In the genomic region with DNA sequence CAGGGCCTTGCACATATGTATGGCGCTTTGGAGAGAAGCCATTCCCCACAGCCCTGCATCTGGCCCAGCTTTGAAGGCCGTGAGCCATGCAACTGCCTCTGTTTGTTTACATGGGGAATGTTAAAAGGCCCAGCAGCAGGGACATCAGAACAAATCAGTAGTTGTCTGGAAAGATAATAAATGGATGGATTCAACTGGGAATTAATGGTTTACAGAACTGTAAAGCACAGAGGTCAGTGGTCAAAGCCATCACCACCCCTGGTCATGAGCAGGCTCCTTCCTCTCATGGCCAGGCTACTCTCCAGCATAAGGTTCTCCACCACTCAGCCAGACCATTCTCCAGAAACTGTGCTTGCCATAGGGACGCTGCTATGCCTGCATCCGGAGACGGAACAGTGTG, we compare ENCODE assay signal across 18 mouse cellular contexts. TPM values are rescaled to one million over a fixed set of nuclear protein-coding genes. Genes with fewer than 3 reads are reported as not detected.
DNase-seq lines count a peak whose midpoint lies in the region; ATAC-seq and TF ChIP-seq lines count a peak whose summit lies in the region.
"Had no signal": no experiment of that assay in that cellular context is flagged by ENCODE, and none has a peak within 500 bp of the region (broad histone marks: within the 10 kb centered on the region; RNA-seq: fewer than 3 reads in every experiment).

No protein-coding gene starts in this region.

- TF ChIP-seq CTCF in midbrain, postnatal 0 days (IDR thresholded peaks at IDR 0.05) = no peak
- TF ChIP-seq CTCF in stomach, postnatal 0 days (IDR thresholded peaks at IDR 0.05; ENCODE audit: low read depth) = no peak

- H3K36me3 ChIP-seq in erythroblast, embryonic 14.5 days (ENCODE audit: control insufficient read depth) = peaks cover 100% of the 10 kb centered on the region
- H3K36me3 ChIP-seq in midbrain, embryonic 14.5 days (ENCODE audit: control insufficient read depth, insufficient read depth, low read length) = peaks cover 18% of the 10 kb centered on the region; the same call in 1 of the 2 replicates
- peaks cover 9% of the 10 kb centered on the region; the same call in 1 of the 2 replicates for H3K36me3 ChIP-seq in midbrain, postnatal 0 days (ENCODE audit: insufficient read depth, low read length)
- H3K36me3 ChIP-seq in liver, embryonic 11.5 days (ENCODE audit: control insufficient read depth, insufficient read depth, low read length) = peaks cover 22% of the 10 kb centered on the region
- H3K36me3 ChIP-seq in stomach, postnatal 0 days (ENCODE audit: control insufficient read depth, insufficient read depth, low read length) = peaks cover 2% of the 10 kb centered on the region; the same call in 1 of the 2 replicates

- no peak overlapping the region for H3K9ac ChIP-seq in midbrain, embryonic 14.5 days (replicated peaks; ENCODE audit: low read length)
- H3K9ac ChIP-seq in midbrain, postnatal 0 days (replicated peaks; ENCODE audit: low read length, poor library complexity, severe bottlenecking) = no peak overlapping the region
- H3K9ac ChIP-seq in liver, embryonic 11.5 days (ENCODE audit: low read depth, low read length) = no peak overlapping the region
- H3K9ac ChIP-seq in stomach, postnatal 0 days (ENCODE audit: low read length) = 0 out of 2 replicates have a peak overlapping the region, but pooled peaks have one; percentile 18
- H3K9ac ChIP-seq: embryonic facial prominence, embryonic 15.5 days; forebrain, embryonic 12.5 days; heart, embryonic 13.5 days; lung, embryonic 15.5 days had no signal

- peak overlapping the region; percentile 16 for H3K4me3 ChIP-seq in erythroblast, embryonic 14.5 days (replicated peaks)
- H3K4me3 ChIP-seq in midbrain, embryonic 14.5 days (replicated peaks; ENCODE audit: low read depth, low read length) = no peak overlapping the region
- no peak overlapping the region for H3K4me3 ChIP-seq in midbrain, postnatal 0 days (ENCODE audit: low read depth, low read length)
- no peak overlapping the region for H3K4me3 ChIP-seq in liver, embryonic 11.5 days (ENCODE audit: low read depth, low read length)
- H3K4me3 ChIP-seq in stomach, postnatal 0 days (ENCODE audit: low read depth, low read length) = no peak overlapping the region
- H3K4me3 ChIP-seq: embryonic facial prominence, embryonic 15.5 days; forebrain, embryonic 12.5 days; heart, embryonic 13.5 days; lung, embryonic 15.5 days; megakaryocyte, embryonic 14.5 days had no signal

- H3K4me1 ChIP-seq in erythroblast, embryonic 14.5 days (ENCODE audit: control insufficient read depth) = peaks cover 98% of the 10 kb centered on the region
- peaks cover 60% of the 10 kb centered on the region for H3K4me1 ChIP-seq in midbrain, embryonic 14.5 days (ENCODE audit: control insufficient read depth, insufficient read depth, low read length)
- H3K4me1 ChIP-seq in midbrain, postnatal 0 days (ENCODE audit: insufficient read depth, low read length) = peaks cover 28% of the 10 kb centered on the region
- H3K4me1 ChIP-seq in liver, embryonic 11.5 days (replicated peaks; ENCODE audit: control insufficient read depth, insufficient read depth, low read length) = peaks cover 55% of the 10 kb centered on the region
- H3K4me1 ChIP-seq in stomach, postnatal 0 days (replicated peaks; ENCODE audit: control insufficient read depth, insufficient read depth) = peaks cover 37% of the 10 kb centered on the region

- ATAC-seq in erythroblast, adult 5-6 weeks (replicated peaks; ENCODE audit: low FRiP score, poor library complexity, severe bottlenecking) = no peak
- ATAC-seq in midbrain, embryonic 14.5 days (ENCODE audit: low FRiP score, low TSS enrichment) = no peak
- no peak for ATAC-seq in midbrain, postnatal 0 days (ENCODE audit: low FRiP score)
- ATAC-seq in liver, embryonic 11.5 days (replicated peaks; ENCODE audit: low FRiP score) = no peak
- no peak for ATAC-seq in stomach, postnatal 0 days (ENCODE audit: low FRiP score, low TSS enrichment)
- ATAC-seq: inflammation-experienced regulatory T-cells, adult 6 months had no signal

- no peak for DNase-seq in midbrain, embryonic 14.5 days
- DNase-seq in midbrain, postnatal 0 days (ENCODE audit: low spot score) = no peak
- no peak for DNase-seq in liver, embryonic 11.5 days (ENCODE audit: low spot score)
- no peak for DNase-seq in stomach, postnatal 0 days (ENCODE audit: low spot score)
- no peak for DNase-seq in frontal cortex, postnatal 25 days (ENCODE audit: low spot score in 2 of 2)
- no peak for DNase-seq in gastrocnemius, postnatal 25 days
- DNase-seq: adrenal gland, adult 2 months; heart, postnatal 4 days; left cerebral cortex, postnatal 4 days; thymus, postnatal 25 days had no signal

- WGBS in midbrain, embryonic 14.5 days = 91% methylated on average over 5 of the region's 5 CpGs
- WGBS in midbrain, postnatal 0 days = 80% methylated on average over 5 of the region's 5 CpGs
- WGBS in liver, embryonic 11.5 days = 80% methylated on average over 5 of the region's 5 CpGs
- WGBS in stomach, postnatal 0 days = 69% methylated on average over 5 of the region's 5 CpGs

- H3K27me3 ChIP-seq in erythroblast, embryonic 14.5 days (ENCODE audit: control insufficient read depth) = no peaks in the 10 kb centered on the region
- H3K27me3 ChIP-seq in midbrain, embryonic 14.5 days (ENCODE audit: control insufficient read depth, insufficient read depth, low read length) = no peaks in the 10 kb centered on the region
- no peaks in the 10 kb centered on the region for H3K27me3 ChIP-seq in midbrain, postnatal 0 days (ENCODE audit: insufficient read depth, low read length)
- no peaks in the 10 kb centered on the region for H3K27me3 ChIP-seq in liver, embryonic 11.5 days (replicated peaks; ENCODE audit: control insufficient read depth, insufficient read depth, low read length)
- no peaks in the 10 kb centered on the region for H3K27me3 ChIP-seq in stomach, postnatal 0 days (ENCODE audit: control insufficient read depth, insufficient read depth, low read length)
- H3K27me3 ChIP-seq: embryonic facial prominence, embryonic 15.5 days; forebrain, embryonic 12.5 days; heart, embryonic 13.5 days; lung, embryonic 15.5 days had no signal

- H3K27ac ChIP-seq in midbrain, embryonic 14.5 days (replicated peaks; ENCODE audit: low read depth, low read length) = no peak overlapping the region
- H3K27ac ChIP-seq in midbrain, postnatal 0 days (ENCODE audit: low read depth, low read length) = no peak overlapping the region
- peak overlapping the region; percentile 65 for H3K27ac ChIP-seq in liver, embryonic 11.5 days (ENCODE audit: low read depth, low read length)
- 0 out of 2 replicates have a peak overlapping the region, but pooled peaks have one; percentile 35 for H3K27ac ChIP-seq in stomach, postnatal 0 days (replicated peaks)
- H3K27ac ChIP-seq: embryonic facial prominence, embryonic 15.5 days; forebrain, embryonic 12.5 days; lung, embryonic 15.5 days had no signal

- no peak for TF ChIP-seq EP300 in stomach, postnatal 0 days (optimal IDR thresholded peaks at IDR 0.05)

- H3K4me2 ChIP-seq in midbrain, embryonic 14.5 days (ENCODE audit: low read length) = 0 out of 2 replicates have a peak overlapping the region, but pooled peaks have one; percentile 13
- no peak overlapping the region for H3K4me2 ChIP-seq in midbrain, postnatal 0 days (ENCODE audit: low read depth, low read length, poor library complexity, severe bottlenecking)
- 0 out of 2 replicates have a peak overlapping the region, but pooled peaks have one; percentile 18 for H3K4me2 ChIP-seq in liver, embryonic 11.5 days
- H3K4me2 ChIP-seq in stomach, postnatal 0 days (replicated peaks; ENCODE audit: low read depth) = no peak overlapping the region
- H3K4me2 ChIP-seq: embryonic facial prominence, embryonic 15.5 days; forebrain, embryonic 12.5 days; heart, embryonic 13.5 days; lung, embryonic 15.5 days had no signal

- no peaks in the 10 kb centered on the region for H3K9me3 ChIP-seq in erythroblast, embryonic 14.5 days (ENCODE audit: control insufficient read depth, low read length)
- H3K9me3 ChIP-seq in midbrain, embryonic 14.5 days (ENCODE audit: control insufficient read depth, low read length) = no peaks in the 10 kb centered on the region
- no peaks in the 10 kb centered on the region for H3K9me3 ChIP-seq in midbrain, postnatal 0 days (ENCODE audit: low read length)
- no peaks in the 10 kb centered on the region for H3K9me3 ChIP-seq in liver, embryonic 11.5 days (ENCODE audit: control insufficient read depth, low read length)
- H3K9me3 ChIP-seq in stomach, postnatal 0 days (ENCODE audit: control insufficient read depth, low read length) = no peaks in the 10 kb centered on the region
- H3K9me3 ChIP-seq: embryonic facial prominence, embryonic 15.5 days; forebrain, embryonic 12.5 days; heart, embryonic 13.5 days; lung, embryonic 15.5 days; megakaryocyte, embryonic 14.5 days had no signal

RNA-seq across cellular contexts. Expression of a gene that starts 7.5 kb away (rescaled TPM):
- polyA plus RNA-seq in erythroblast, embryonic 14.5 days (2012) = 19.5 and 20.5 TPM in 2 replicates
- 82.8 and 141 TPM in 2 replicates for total RNA-seq in erythroblast, adult 5-6 weeks (2015; ENCODE audit: low replicate concordance)
- 123 and 134 TPM in 2 replicates for total RNA-seq in erythroblast, adult 5-6 weeks (2017; ENCODE audit: low replicate concordance)
- 18.2 and 18.5 TPM in 2 replicates for polyA plus RNA-seq in midbrain, embryonic 14.5 days (2014; fragmentation: Nextera tagmentation; extraction: Ambion mirVana)
- 89.8 and 104 TPM in 2 replicates for total RNA-seq in midbrain, postnatal 0 days (2014; rRNA removed)
- polyA plus RNA-seq in midbrain, postnatal 0 days (2015; fragmentation: Nextera tagmentation; extraction: Ambion mirVana) = 17.3 and 17.4 TPM in 2 replicates
- polyA plus RNA-seq in liver, embryonic 11.5 days (2014; fragmentation: Nextera tagmentation; extraction: Ambion mirVana) = 11.1 and 15.0 TPM in 2 replicates
- polyA plus RNA-seq in stomach, postnatal 0 days (2015; fragmentation: Nextera tagmentation; extraction: Ambion mirVana) = 5.7 and 6.8 TPM in 2 replicates
- 10 to 100 TPM; 20.0 to 20.8 TPM for total RNA-seq in gastrocnemius, postnatal 25 days (2021)

Comparison
In these comparisons a context has a peak if more than half of its experiments do, and no peak if none do; other contexts are left out.
1. H3K4me2 ChIP-seq: peak in midbrain, embryonic 14.5 days (single experiment) and liver, embryonic 11.5 days (single experiment); none in midbrain, postnatal 0 days (single experiment) and stomach, postnatal 0 days (single experiment).
2. H3K27ac ChIP-seq: peak in liver, embryonic 11.5 days (single experiment) and stomach, postnatal 0 days (single experiment); none in midbrain, embryonic 14.5 days (single experiment) and midbrain, postnatal 0 days (single experiment).